8 mouse cellular contexts compared by ENCODE assay signal in the genomic region with DNA sequence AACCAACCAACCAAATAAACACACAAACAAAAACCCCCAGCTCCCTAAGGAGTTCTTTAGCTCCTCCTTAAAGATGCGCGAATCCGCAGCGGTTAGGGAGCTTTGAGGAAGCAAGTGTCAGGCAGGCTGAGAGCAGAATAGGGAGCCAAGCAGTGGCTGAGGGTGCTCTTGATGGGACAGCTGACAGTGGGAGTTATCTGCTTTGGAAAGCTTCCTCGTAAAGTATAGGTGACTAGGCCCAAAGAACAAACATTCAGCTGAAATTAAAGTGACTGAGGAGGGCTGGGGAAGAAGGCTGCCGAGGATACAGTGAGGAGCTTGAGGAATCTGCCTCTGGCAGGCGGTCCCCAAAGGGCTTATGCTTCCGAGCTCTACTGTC. TPM values are rescaled to one million over a fixed set of nuclear protein-coding genes. Genes with fewer than 3 reads are reported as not detected.
DNase-seq lines count a peak whose midpoint lies in the region; ATAC-seq and TF ChIP-seq lines count a peak whose summit lies in the region.

No protein-coding gene starts in this region.

- WGBS in forebrain, embryonic 15.5 days: 22% methylated on average over 8 of the region's 8 CpGs
- 17% methylated on average over 8 of the region's 8 CpGs for WGBS in limb, embryonic 11.5 days
- 15% methylated on average over 8 of the region's 8 CpGs for WGBS in midbrain, postnatal 0 days

- no peak for TF ChIP-seq CTCF in bone marrow macrophage, adult 2 months (IDR thresholded peaks at IDR 0.05; ENCODE audit: low read depth, low read length)
- no peak for TF ChIP-seq CTCF in midbrain, postnatal 0 days (IDR thresholded peaks at IDR 0.05)

- peak; percentile 2 for DNase-seq in layer of hippocampus, adult 9-11 months
- DNase-seq in layer of hippocampus, adult 18-20 months (ENCODE audit: low spot score in 2 of 2): no peak
- DNase-seq in limb, embryonic 11.5 days (ENCODE audit: low spot score): peak; percentile 21
- DNase-seq in midbrain, postnatal 0 days (ENCODE audit: low spot score): peak; percentile 42
- no peak for DNase-seq in thymus, postnatal 25 days
- DNase-seq in left cerebral cortex, adult 18-20 months (ENCODE audit: low spot score in 2 of 2): no peak

- peak overlapping the region; percentile 63 for H3K4me2 ChIP-seq in forebrain, embryonic 15.5 days (replicated peaks)
- H3K4me2 ChIP-seq in limb, embryonic 11.5 days (ENCODE audit: low read depth, severe bottlenecking): peak overlapping the region; percentile 47
- H3K4me2 ChIP-seq in midbrain, postnatal 0 days (ENCODE audit: low read depth, low read length, poor library complexity, severe bottlenecking): peak overlapping the region; percentile 54

- no peaks in the 10 kb centered on the region for H3K36me3 ChIP-seq in forebrain, embryonic 15.5 days
- H3K36me3 ChIP-seq in limb, embryonic 11.5 days (ENCODE audit: control insufficient read depth, insufficient read depth, low read length): no peaks in the 10 kb centered on the region
- H3K36me3 ChIP-seq in midbrain, postnatal 0 days (ENCODE audit: insufficient read depth, low read length): no peaks in the 10 kb centered on the region

- peaks cover 3% of the 10 kb centered on the region; the same call in 1 of the 2 replicates for H3K27me3 ChIP-seq in forebrain, embryonic 15.5 days
- H3K27me3 ChIP-seq in limb, embryonic 11.5 days (ENCODE audit: control insufficient read depth, insufficient read depth, low read length): peaks cover 15% of the 10 kb centered on the region
- no peaks in the 10 kb centered on the region; the same call in 1 of the 2 replicates for H3K27me3 ChIP-seq in midbrain, postnatal 0 days (ENCODE audit: insufficient read depth, low read length)

- H3K4me3 ChIP-seq in bone marrow macrophage, adult 2 months (ENCODE audit: insufficient read depth, low read length): peak overlapping the region; percentile 89
- peak overlapping the region; percentile 55 for H3K4me3 ChIP-seq in forebrain, embryonic 15.5 days
- peak overlapping the region; percentile 47 for H3K4me3 ChIP-seq in limb, embryonic 11.5 days (ENCODE audit: low read depth, low read length)
- peak overlapping the region; percentile 55 for H3K4me3 ChIP-seq in midbrain, postnatal 0 days (ENCODE audit: low read depth, low read length)

- H3K4me1 ChIP-seq in bone marrow macrophage, adult 2 months (ENCODE audit: control insufficient read depth, insufficient read depth, low read length): peaks cover 5% of the 10 kb centered on the region
- H3K4me1 ChIP-seq in forebrain, embryonic 15.5 days: peaks cover 6% of the 10 kb centered on the region; the same call in 1 of the 2 replicates
- no peaks in the 10 kb centered on the region for H3K4me1 ChIP-seq in limb, embryonic 11.5 days (ENCODE audit: control insufficient read depth, insufficient read depth, low read length)
- H3K4me1 ChIP-seq in midbrain, postnatal 0 days (ENCODE audit: insufficient read depth, low read length): 0 out of 2 replicates have a peak, but pooled peaks cover 4% of the 10 kb centered on the region

- peak; percentile 60 for ATAC-seq in forebrain, embryonic 15.5 days (replicated peaks)
- ATAC-seq in limb, embryonic 11.5 days (ENCODE audit: insufficient number of reproducible peaks, low FRiP score, low TSS enrichment, low read depth): no peak
- 0 out of 2 replicates have a peak, but pooled peaks have one; percentile 49 for ATAC-seq in midbrain, postnatal 0 days (ENCODE audit: low FRiP score)

- peak overlapping the region; percentile 55 for H3K9ac ChIP-seq in forebrain, embryonic 15.5 days (replicated peaks)
- no peak overlapping the region for H3K9ac ChIP-seq in limb, embryonic 11.5 days (ENCODE audit: low read length)
- H3K9ac ChIP-seq in midbrain, postnatal 0 days (replicated peaks; ENCODE audit: low read length, poor library complexity, severe bottlenecking): peak overlapping the region; percentile 36; the same call in 1 of the 2 replicates

- no peak for TF ChIP-seq POLR2A in bone marrow macrophage, adult 2 months (IDR thresholded peaks at IDR 0.05; ENCODE audit: borderline replicate concordance, low read depth, low read length)

- H3K9me3 ChIP-seq in forebrain, embryonic 15.5 days: no peaks in the 10 kb centered on the region
- H3K9me3 ChIP-seq in limb, embryonic 11.5 days (ENCODE audit: control insufficient read depth, low read length): no peaks in the 10 kb centered on the region
- no peaks in the 10 kb centered on the region for H3K9me3 ChIP-seq in midbrain, postnatal 0 days (ENCODE audit: low read length)

- peak overlapping the region; percentile 85 for H3K27ac ChIP-seq in bone marrow macrophage, adult 2 months (ENCODE audit: insufficient read depth, low read depth, low read length)
- no peak overlapping the region for H3K27ac ChIP-seq in forebrain, embryonic 15.5 days (replicated peaks)
- H3K27ac ChIP-seq in limb, embryonic 11.5 days (replicated peaks; ENCODE audit: low read depth, low read length): no peak overlapping the region
- no peak overlapping the region for H3K27ac ChIP-seq in midbrain, postnatal 0 days (ENCODE audit: low read depth, low read length)

RNA-seq across cellular contexts. Expression of gene Phka1, which starts 0.5 kb away (rescaled TPM):
- total RNA-seq in layer of hippocampus, adult 18-20 months (2021): 10 to 100 TPM; 22.3 to 24.3 TPM
- polyA plus RNA-seq in bone marrow macrophage, adult 2 months (2012; ENCODE audit: insufficient read depth, insufficient read length, missing spikeins): 4.0 and 4.9 TPM in 2 replicates
- 4.1 and 4.8 TPM in 2 replicates for polyA plus RNA-seq in forebrain, embryonic 15.5 days (2015; fragmentation: Nextera tagmentation; extraction: Ambion mirVana)
- 11.2 and 12.3 TPM in 2 replicates for polyA plus RNA-seq in limb, embryonic 11.5 days (2014; fragmentation: Nextera tagmentation; extraction: Ambion mirVana)
- total RNA-seq in midbrain, postnatal 0 days (2014; rRNA removed): 8.7 and 15.8 TPM in 2 replicates
- 6.6 and 6.8 TPM in 2 replicates for polyA plus RNA-seq in midbrain, postnatal 0 days (2015; fragmentation: Nextera tagmentation; extraction: Ambion mirVana)
- 10 to 100 TPM; 17.3 to 17.8 TPM for total RNA-seq in left cerebral cortex, adult 18-20 months (2021)

RNA-seq across cellular contexts. Expression of gene Gm3880, which starts 42.2 kb away (rescaled TPM):
- not detected for total RNA-seq in layer of hippocampus, adult 18-20 months (2021)
- polyA plus RNA-seq in bone marrow macrophage, adult 2 months (2012; ENCODE audit: insufficient read depth, insufficient read length, missing spikeins): not detected in 2 replicates
- polyA plus RNA-seq in forebrain, embryonic 15.5 days (2015; fragmentation: Nextera tagmentation; extraction: Ambion mirVana): not detected in 2 replicates
- polyA plus RNA-seq in limb, embryonic 11.5 days (2014; fragmentation: Nextera tagmentation; extraction: Ambion mirVana): not detected in 2 replicates
- not detected in 2 replicates for total RNA-seq in midbrain, postnatal 0 days (2014; rRNA removed)
- polyA plus RNA-seq in midbrain, postnatal 0 days (2015; fragmentation: Nextera tagmentation; extraction: Ambion mirVana): not detected in 2 replicates
- total RNA-seq in left cerebral cortex, adult 18-20 months (2021): not detected

Comparison
In these comparisons a context has a peak if more than half of its experiments do, and no peak if none do; other contexts are left out.
1. DNase-seq: peak in layer of hippocampus, adult 9-11 months (single experiment), limb, embryonic 11.5 days (single experiment) and midbrain, postnatal 0 days (single experiment); none in layer of hippocampus, adult 18-20 months (0 of 2), thymus, postnatal 25 days (single experiment) and left cerebral cortex, adult 18-20 months (0 of 2).
2. Peak in every context shown above with its lines, with median percentiles within 50 percentile points of each other: H3K4me3 ChIP-seq and H3K4me2 ChIP-seq.